Mouse (Mus musculus) heart, postnatal 0 days (tissue): ENCODE results near the gene Ankrd33.

Experiments
- CTCF ChIP-seq: IDR thresholded peaks from 2 replicates; pipeline ENCODE4 v1.5.1; 2016; ENCODE audit warnings: antibody characterized with exemption, control low read depth, low read depth
- EP300 ChIP-seq: IDR thresholded peaks from 2 replicates; pipeline ENCODE4 v1.6.1; 2016; ENCODE audit warnings: antibody characterized with exemption, low read depth

- TF ChIP-seq CTCF = no peak
- TF ChIP-seq EP300 = no peak
Observed at GRCm38 (mm10) chr15:101138675-101139074, 23.1 kb downstream of the Ankrd33 start.
